Mouse (Mus musculus) bone marrow macrophage, adult 2 months (primary cell): Measurements from ENCODE around the gene Syndig1l. TPM values are rescaled to one million over a fixed set of nuclear protein-coding genes. Genes with fewer than 3 reads are reported as not detected.

ENCODE experiments used
- H3K27ac ChIP-seq: 2 replicates; pipeline ENCODE4 v1.5.1; 2012; ENCODE audit warnings: low read depth, low read length; ENCODE audit not compliant: insufficient read depth
- H3K4me1 ChIP-seq: 2 replicates; pipeline ENCODE4 v1.6.1; 2012; ENCODE audit warnings: low read length; ENCODE audit not compliant: control insufficient read depth, insufficient read depth
- H3K4me3 ChIP-seq: 2 replicates; pipeline ENCODE4 v1.5.1; 2012; ENCODE audit warnings: mild to moderate bottlenecking, low read length, moderate library complexity; ENCODE audit not compliant: insufficient read depth
- CTCF ChIP-seq: IDR thresholded peaks from 2 replicates; pipeline ENCODE4 v1.5.1; 2012; ENCODE audit warnings: low read depth, mild to moderate bottlenecking, low read length, moderate library complexity
- POLR2A ChIP-seq: IDR thresholded peaks from 2 replicates; pipeline ENCODE4 v1.6.1; 2012; ENCODE audit warnings: mild to moderate bottlenecking, low read depth, low read length, borderline replicate concordance
- polyA plus RNA-seq: library from polyadenylated mRNA; stranded (reverse); fragments of >200 nt; gene quantifications from 2 replicates; pipeline ENCODE4 v1.2.4, GENCODE M21; 2012; ENCODE audit not compliant: missing spikeins, insufficient read depth, insufficient read length

Gene Syndig1l
- polyA plus RNA-seq: not detected in 2 replicates

GRCm38 (mm10) chr12:84698319-84699081 is at the start of gene Syndig1l:
Gene Syndig1l, minus strand, starts transcription at chr12:84698831.
- no peaks in the 10 kb centered on the region; the same call in 1 of the 2 replicates for H3K4me1 ChIP-seq
- no peak within 1 kb of the TSS for H3K27ac ChIP-seq
- TF ChIP-seq CTCF (no peak), POLR2A (no peak)
- H3K4me3 ChIP-seq: peak within 1 kb of the TSS; percentile 59

GRCm38 (mm10) chr12:84748134-84748533 is 49.5 kb upstream of the Syndig1l start:
- Histone ChIP-seq H3K4me1 (peaks cover 70% of the 10 kb centered on the region), H3K4me3 (no peak overlapping the region), H3K27ac (peak overlapping the region; percentile 92)
- no peak for TF ChIP-seq POLR2A
- TF ChIP-seq CTCF: no peak

- TF ChIP-seq POLR2A (no peak), CTCF (no peak)
- H3K4me3 ChIP-seq: no peak overlapping the region
These were observed 47.1 kb upstream of the Syndig1l start for GRCm38 (mm10) chr12:84745700-84746099.

GRCm38 (mm10) chr12:84743496-84743895 is 44.9 kb upstream of the Syndig1l start:
- H3K27ac ChIP-seq: no peak overlapping the region
- no peak for TF ChIP-seq CTCF
- no peak for TF ChIP-seq POLR2A
- H3K4me3 ChIP-seq: no peak overlapping the region
- H3K4me1 ChIP-seq: peaks cover 31% of the 10 kb centered on the region

More at GRCm38 (mm10) chr12:84745700-84746099, 47.1 kb upstream of the Syndig1l start:
- Histone ChIP-seq H3K27ac (no peak overlapping the region), H3K4me1 (peaks cover 53% of the 10 kb centered on the region)

- H3K4me1 ChIP-seq: no peaks in the 10 kb centered on the region
- H3K4me3 ChIP-seq: no peak overlapping the region
- no peak overlapping the region for H3K27ac ChIP-seq
- TF ChIP-seq POLR2A: no peak
- TF ChIP-seq CTCF: no peak
These were observed 34.7 kb upstream of the Syndig1l start for GRCm38 (mm10) chr12:84733366-84733765.

GRCm38 (mm10) chr12:84728421-84728820 is 29.8 kb upstream of the Syndig1l start:
- TF ChIP-seq CTCF (no peak), POLR2A (no peak)
- Histone ChIP-seq H3K4me3 (no peak overlapping the region), H3K4me1 (no peaks in the 10 kb centered on the region), H3K27ac (no peak overlapping the region)

- Histone ChIP-seq H3K27ac (no peak overlapping the region), H3K4me1 (no peaks in the 10 kb centered on the region), H3K4me3 (no peak overlapping the region)
- TF ChIP-seq POLR2A (no peak), CTCF (no peak)
These were observed 28.8 kb upstream of the Syndig1l start for GRCm38 (mm10) chr12:84727434-84727833.

GRCm38 (mm10) chr12:84726986-84727385 is 28.4 kb upstream of the Syndig1l start:
- no peaks in the 10 kb centered on the region for H3K4me1 ChIP-seq
- no peak for TF ChIP-seq POLR2A
- no peak for TF ChIP-seq CTCF
- no peak overlapping the region for H3K4me3 ChIP-seq
- H3K27ac ChIP-seq: no peak overlapping the region

- TF ChIP-seq CTCF (no peak), POLR2A (no peak)
- no peaks in the 10 kb centered on the region for H3K4me1 ChIP-seq
- H3K27ac ChIP-seq: no peak overlapping the region
- no peak overlapping the region for H3K4me3 ChIP-seq
These were observed 27.8 kb upstream of the Syndig1l start for GRCm38 (mm10) chr12:84726391-84726790.

- H3K4me3 ChIP-seq: no peak overlapping the region
- no peak overlapping the region for H3K27ac ChIP-seq
- H3K4me1 ChIP-seq: peaks cover 7% of the 10 kb centered on the region
- TF ChIP-seq POLR2A (no peak), CTCF (no peak)
These were observed 20.0 kb upstream of the Syndig1l start for GRCm38 (mm10) chr12:84718462-84719244.
